Mouse (Mus musculus) ES-Bruce4 (cell line): ENCODE data around the gene Ccl25.
"Not testable (repeated sequence)": the region's sequence is repeated elsewhere in the genome, so short reads cannot be mapped to it uniquely, and the experiment has no call there.

ENCODE experiments used
- CTCF ChIP-seq: IDR thresholded peaks from one replicate; pipeline ENCODE4 v1.8.1; 2011; ENCODE audit warnings: low read depth, low read length
- POLR2A ChIP-seq: IDR thresholded peaks from one replicate; pipeline ENCODE4 v1.8.1; 2011; ENCODE audit warnings: low read length; ENCODE audit not compliant: insufficient read depth

- not testable (repeated sequence) for TF ChIP-seq POLR2A
- peak; percentile 33 for TF ChIP-seq CTCF
Measured at GRCm38 (mm10) chr8:4408425-4408824, 83.4 kb downstream of the Ccl25 start.
